Mouse (Mus musculus): ENCODE results near the gene P2ry2. TPM values are rescaled to one million over a fixed set of nuclear protein-coding genes. Genes with fewer than 3 reads are reported as not detected.

Gene P2ry2
- total RNA-seq, 2 experiments from 2014 or later = 29.5 to 41.7 TPM

DNA sequence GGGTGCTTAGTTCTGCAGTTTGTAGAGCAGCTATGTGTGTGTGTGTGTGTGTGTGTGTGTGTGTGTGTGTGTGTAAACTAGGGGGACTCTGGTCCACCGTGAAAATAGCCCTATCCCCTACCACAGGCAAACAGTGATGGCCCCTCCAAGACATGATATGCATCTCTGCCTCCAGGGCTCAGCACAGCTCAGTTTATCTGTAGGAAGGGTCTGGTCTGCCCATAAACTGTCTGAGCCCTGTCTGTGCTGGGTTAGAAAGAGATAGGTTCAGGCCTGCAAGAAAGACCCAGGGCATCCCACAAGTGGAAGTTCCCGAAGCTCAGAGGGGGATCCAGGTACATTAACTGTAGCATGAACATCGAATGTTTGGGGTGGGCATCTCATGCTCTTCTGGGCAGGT, 16.7 kb downstream of the P2ry2 start:
- DNase-seq = no peak
- peak overlapping the region; percentile 91 for H3K27ac ChIP-seq
- no peak overlapping the region for H3K4me3 ChIP-seq
- intact Hi-C loops (cut with DNase I) = loop anchor here (2.0 kb wide), 1 partner anchor 15 kb away; no protein-coding TSS in a partner anchor
- TF ChIP-seq CTCF (IDR thresholded peaks at IDR 0.05) = no peak

DNA sequence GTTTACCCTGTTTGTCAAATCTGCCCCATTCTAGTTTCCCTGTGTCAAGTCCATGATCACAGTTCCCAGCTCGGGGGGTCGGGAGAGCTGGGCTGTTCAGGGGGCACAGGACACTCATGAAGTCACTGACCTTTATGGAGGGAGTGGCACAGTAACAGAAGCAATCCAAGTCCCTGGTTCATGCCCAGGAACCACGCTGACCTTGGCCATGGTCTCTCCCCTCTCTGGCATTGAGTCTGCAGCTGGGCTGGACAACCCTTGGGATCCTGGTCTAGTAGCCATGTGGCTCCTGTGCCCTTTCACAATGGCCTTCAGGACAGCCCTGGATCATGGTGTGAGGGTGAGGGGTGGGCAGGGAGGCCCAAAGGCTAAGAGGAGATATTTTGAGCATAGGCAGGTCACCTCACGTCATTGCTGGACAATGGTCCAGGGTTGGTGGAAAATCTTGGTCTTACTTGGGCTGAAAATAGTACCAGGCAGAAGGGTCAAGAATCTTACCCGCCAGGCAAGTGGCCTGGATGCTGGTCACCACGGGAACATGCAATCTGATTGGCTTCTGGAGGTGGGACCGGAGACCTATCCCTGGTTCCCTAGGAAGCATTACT, 17.3 kb downstream of the P2ry2 start:
- peak overlapping the region; percentile 91 for H3K27ac ChIP-seq
- no peak for TF ChIP-seq CTCF (IDR thresholded peaks at IDR 0.05)
- peak; percentile 70 for DNase-seq
- 0 out of 2 replicates have a peak overlapping the region, but pooled peaks have one; percentile 11 for H3K4me3 ChIP-seq
- intact Hi-C loops (cut with DNase I) = loop anchor here (2.0 kb wide), 1 partner anchor 15 kb away; no protein-coding TSS in a partner anchor

DNA sequence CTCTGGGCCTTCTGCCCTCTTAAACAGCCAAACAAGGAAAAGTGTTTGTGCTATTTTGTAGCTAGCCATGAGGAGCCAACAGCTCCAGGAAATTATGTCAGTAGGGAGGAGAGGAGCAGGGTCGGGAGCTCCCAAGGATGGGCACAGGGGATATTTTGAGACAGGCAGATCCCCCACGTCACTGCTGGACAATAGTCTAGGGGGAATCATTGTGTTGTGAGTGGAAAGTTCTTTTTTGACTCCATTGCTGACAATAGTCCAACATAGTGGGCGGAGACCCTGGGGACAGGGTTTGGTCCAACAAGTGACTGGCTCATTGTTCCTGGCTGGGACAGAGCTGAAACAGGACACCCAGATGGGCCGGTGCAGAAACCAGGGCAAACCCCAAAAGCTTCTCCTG, 19.5 kb downstream of the P2ry2 start:
- intact Hi-C loops (cut with DNase I) = no loop called here
- DNase-seq = peak; percentile 80
- no peak for TF ChIP-seq CTCF (IDR thresholded peaks at IDR 0.05)
- Histone ChIP-seq H3K4me3 (no peak overlapping the region), H3K27ac (peak overlapping the region; percentile 91)

DNA sequence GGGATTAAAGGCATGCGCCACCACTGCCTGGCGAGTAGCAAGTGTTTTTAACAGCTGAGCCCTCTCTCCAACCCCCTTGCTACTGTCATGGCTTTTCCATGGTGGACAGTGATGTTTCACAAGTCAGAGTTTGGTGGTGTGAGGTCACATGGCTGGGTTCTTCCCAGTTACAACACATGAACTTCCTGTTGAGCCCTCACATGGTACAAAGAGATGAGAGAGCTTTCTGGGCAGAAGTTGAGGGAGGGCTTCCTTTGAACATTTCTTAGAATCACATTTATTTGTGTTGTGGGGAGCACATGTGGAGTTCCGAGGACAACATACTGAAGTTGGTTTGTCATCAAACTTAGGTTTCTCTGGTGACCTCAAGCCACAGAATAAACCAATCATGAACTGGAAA, 20.7 kb downstream of the P2ry2 start:
- TF ChIP-seq CTCF (IDR thresholded peaks at IDR 0.05) = no peak
- intact Hi-C loops (cut with DNase I) = no loop called here
- no peak for DNase-seq
- H3K4me3 ChIP-seq = no peak overlapping the region
- H3K27ac ChIP-seq = peak overlapping the region; percentile 91

DNA sequence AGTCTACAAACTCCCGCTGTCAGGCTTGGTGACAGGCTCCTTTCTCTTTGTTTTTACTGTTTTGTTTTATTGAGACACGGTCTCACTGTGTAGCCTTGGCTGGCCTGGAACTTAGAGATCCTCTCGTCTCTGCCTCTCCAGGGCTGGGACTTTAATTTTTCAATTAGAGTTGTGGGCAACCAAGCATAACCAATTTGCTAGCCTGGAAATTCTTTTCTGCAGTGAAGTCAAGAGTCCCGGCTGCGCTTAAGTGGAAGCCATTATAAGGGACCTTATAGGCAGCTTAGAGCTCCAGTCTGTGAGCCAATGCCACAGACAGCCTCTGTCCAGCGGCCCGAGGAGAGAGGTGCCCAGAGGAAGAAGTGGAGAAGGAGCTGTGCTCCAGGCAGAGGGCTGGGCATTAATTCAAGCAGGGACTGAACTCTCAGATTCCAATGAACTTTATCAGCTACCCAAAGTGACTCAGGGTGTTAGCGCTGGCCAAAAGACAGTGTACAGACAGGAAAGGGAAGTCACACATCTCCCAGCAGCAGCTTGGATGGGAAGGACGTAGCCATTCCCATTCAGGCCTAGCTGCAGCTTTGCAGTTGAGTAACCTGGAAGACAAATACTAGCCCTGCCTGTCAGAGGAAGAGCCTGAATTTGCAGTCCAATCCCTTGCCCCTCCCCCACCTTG, 21.9 kb downstream of the P2ry2 start:
- TF ChIP-seq CTCF (IDR thresholded peaks at IDR 0.05) = no peak
- peak; percentile 72 for DNase-seq
- intact Hi-C loops (cut with DNase I) = no loop called here

DNA sequence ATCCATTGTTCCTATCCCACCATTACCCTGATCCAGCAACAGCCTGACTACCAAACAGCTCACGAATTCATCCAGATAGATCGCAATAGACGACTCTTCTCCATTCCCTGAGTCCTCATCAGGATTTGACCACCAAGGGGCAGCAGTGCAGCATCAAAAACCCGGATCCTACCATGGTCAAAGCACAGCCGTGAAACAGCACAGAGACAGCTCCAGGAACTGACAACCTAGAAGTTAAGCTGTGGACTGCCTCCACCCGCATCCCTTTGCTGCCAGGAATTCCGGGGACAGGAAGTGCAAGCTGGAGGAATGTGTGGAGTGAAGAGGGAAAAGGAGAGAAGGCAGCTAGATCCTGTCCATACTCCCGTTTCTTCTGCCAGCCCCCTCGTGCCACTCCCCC, 24.6 kb downstream of the P2ry2 start:
- peak; percentile 86 for TF ChIP-seq CTCF (IDR thresholded peaks at IDR 0.05)
- no peak overlapping the region for H3K4me3 ChIP-seq
- peak overlapping the region; percentile 25; the same call in 1 of the 2 replicates for H3K27ac ChIP-seq
- intact Hi-C loops (cut with DNase I) = loop anchor here (1.0 to 5.0 kb wide), 4 partner anchors 45 to 244 kb away; no protein-coding TSS in a partner anchor
- peak; percentile 81 for DNase-seq

More for the DNA sequence above, 21.9 kb downstream of the P2ry2 start:
- peak overlapping the region; percentile 91 for H3K27ac ChIP-seq
- H3K4me3 ChIP-seq = no peak overlapping the region

DNA sequence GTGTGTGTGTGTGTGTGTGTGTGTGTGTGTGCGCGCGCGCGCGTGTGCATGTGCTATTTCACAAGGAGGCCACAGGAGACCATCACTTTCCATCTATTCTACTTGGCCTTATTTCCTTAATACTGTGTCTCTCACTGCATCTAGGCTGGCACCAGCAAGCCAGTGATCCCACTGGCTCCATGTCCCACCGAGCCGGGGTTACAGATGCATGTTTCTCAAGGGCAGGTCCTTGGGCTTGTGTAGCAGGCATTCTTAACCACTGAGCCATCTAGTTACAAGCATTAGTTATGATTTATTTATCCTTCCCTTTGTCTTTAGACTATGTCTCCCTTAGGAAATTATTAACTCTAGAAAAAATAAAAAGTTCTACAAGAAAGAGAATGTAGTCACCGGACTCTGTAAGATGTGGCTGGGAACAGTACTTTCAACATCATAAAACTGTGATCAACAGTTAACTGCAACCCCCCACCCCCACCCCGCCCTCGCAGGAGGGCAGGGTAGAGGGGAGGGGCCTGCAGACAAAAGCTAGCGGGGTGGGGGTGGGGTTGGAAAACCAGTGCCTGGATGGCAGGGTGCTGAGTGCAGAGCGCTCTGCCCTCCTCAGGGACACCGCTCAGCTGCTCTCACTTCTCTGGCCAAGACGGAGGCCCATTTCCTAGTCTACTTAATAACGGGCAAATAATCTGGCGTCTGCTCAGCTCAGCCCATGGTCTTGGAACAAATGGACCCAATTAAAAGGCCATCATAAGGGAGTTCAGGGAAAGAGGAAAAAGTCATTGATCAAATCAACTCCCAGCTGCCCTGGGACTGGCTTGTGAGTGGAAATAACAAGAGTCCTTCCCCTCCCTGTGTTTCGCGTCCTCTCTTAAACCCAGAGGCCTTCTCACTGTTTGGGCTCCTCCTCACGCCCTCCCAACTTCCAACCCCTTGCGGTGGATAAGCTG, 27.9 kb downstream of the P2ry2 start:
- TF ChIP-seq CTCF (IDR thresholded peaks at IDR 0.05) = no peak
- no peak overlapping the region for H3K4me3 ChIP-seq
- peak overlapping the region; percentile 46; the same call in 1 of the 2 replicates for H3K27ac ChIP-seq
- no peak for DNase-seq
- intact Hi-C loops (cut with DNase I) = loop anchor here (5.0 kb wide), 2 partner anchors 77 to 248 kb away; no protein-coding TSS in a partner anchor

DNA sequence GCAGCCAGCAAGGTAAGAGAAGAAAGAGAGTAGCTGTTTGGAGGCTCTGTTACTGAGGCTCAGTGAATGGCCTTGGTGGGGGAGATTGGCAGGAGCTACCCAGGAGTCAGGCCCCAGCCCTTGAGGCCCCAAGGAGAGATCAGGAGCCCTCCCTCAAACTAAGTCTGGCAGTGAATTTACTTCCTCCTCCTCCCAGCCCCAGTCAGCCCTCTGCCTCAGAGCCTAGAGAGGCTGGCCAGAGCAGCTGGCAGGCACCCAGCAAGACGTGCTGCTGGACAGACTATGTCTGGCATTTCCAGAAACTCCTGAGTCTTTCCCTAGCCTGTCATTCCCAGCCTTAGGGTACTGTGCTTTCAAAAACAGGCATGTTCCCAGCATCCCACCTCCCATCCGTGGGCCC, 33.5 kb downstream of the P2ry2 start:
- DNase-seq = peak; percentile 79
- intact Hi-C loops (cut with DNase I) = loop anchor here (5.0 kb wide), 1 partner anchor 37 kb away; no protein-coding TSS in a partner anchor
- no peak overlapping the region for H3K4me3 ChIP-seq
- no peak for TF ChIP-seq CTCF (IDR thresholded peaks at IDR 0.05)
- peak overlapping the region; percentile 29; the same call in 1 of the 2 replicates for H3K27ac ChIP-seq

DNA sequence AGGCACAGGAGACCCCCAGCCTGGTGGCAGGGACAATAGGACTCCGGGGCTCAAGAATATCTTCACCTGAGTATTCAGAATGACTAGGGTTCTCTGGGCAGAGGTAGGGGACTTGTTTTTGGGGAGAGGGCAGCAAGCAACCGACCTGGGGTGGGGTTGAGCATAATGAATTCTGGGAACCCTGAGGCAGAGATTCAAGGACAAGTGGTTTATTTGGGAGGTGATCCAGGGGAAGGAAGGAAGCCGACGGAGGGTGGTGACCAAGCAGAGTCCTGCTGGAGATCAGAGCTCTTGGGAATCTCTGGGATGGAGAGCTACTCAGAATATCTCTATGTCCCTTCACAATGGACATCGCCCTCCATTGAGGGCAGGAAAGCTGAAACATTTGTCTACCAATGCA, 34.5 kb downstream of the P2ry2 start:
- TF ChIP-seq CTCF (IDR thresholded peaks at IDR 0.05) = no peak
- Histone ChIP-seq H3K4me3 (no peak overlapping the region), H3K27ac (no peak overlapping the region)
- DNase-seq = no peak
- intact Hi-C loops (cut with DNase I) = loop anchor here (5.0 kb wide), 1 partner anchor 36 kb away; no protein-coding TSS in a partner anchor

DNA sequence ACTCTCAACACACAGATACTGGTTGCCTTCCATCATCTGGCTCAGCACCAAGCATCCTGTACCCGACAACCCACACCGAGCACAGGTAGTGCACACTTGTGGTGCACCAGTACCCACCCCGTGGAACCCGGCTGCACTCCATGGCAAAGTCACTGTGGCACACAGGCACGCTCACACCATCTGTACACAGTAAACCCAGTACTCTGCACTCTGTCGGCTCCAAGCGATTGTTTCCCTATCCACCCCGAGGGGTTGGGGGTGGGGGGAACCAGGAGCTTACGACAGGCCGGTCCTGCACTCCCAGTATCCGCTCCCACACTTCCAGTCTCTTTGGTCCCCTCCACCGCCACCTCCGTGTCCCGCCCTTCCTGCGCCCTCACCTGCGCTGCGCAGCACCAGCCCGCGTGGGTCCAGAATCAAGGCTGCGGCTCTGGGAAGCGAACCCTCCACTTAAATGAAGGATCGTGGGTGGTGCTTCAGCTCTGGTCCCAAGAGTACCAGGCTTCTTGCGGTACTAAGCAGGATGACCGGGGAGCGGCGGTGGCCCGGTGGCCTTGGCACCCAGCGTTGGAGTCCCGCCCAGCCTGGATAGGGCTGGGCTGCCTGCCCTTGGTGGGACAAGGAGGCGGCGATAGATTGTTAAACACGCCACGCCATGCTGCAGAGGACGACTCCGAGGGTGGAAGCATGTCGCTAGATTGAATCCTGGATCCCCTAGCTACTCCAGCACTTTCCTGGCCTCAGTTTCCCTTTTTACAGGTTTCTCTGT, 38.3 kb downstream of the P2ry2 start, which contains the start of gene P2ry6:
P2ry6 (minus strand) TSS at position 515 of the 769 bp plus-strand sequence.
- intact Hi-C loops (cut with DNase I) = no loop called here
- no peak for TF ChIP-seq CTCF (IDR thresholded peaks at IDR 0.05)
- Histone ChIP-seq H3K4me3 (peak within 1 kb of the TSS; percentile 65), H3K27ac (no peak within 1 kb of the TSS)
- peak; percentile 75 for DNase-seq

DNA sequence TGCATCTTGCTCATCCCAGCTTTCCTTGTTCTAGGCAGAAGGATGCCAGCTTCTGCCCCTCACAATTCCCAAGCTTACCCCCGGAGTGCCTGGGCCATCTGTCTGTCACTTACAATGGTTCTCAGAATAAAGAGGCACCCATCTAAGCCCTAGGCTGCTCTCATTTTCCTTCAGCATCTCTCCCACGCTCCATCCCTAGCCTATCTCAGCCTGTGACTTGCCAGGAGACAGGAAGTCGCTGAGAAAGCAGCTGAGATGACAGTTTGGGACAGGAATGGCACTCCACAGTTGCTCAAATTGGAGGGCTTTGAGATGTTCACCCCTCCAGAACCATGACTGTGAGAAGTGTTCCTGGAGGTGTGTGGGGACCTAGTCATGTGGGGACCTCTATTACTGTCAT, 39.8 kb downstream of the P2ry2 start:
- intact Hi-C loops (cut with DNase I) = no loop called here
- no peak overlapping the region for H3K4me3 ChIP-seq
- no peak overlapping the region for H3K27ac ChIP-seq
- no peak for DNase-seq
- TF ChIP-seq CTCF (IDR thresholded peaks at IDR 0.05) = no peak

Measured in gastrocnemius, adult 2 months (tissue).